Mouse (Mus musculus) cortical plate, adult 2 months (tissue): ENCODE measurements at regions not wholly inside any gene's neighbourhood (a gene's known extent, or its start where the extent isn't known, plus 50 kb on each side); places are given as distances from the start of the nearest gene placed in this dataset.

ENCODE experiments used
- CTCF ChIP-seq: fragments of 200-500 bp; IDR thresholded peaks from 2 replicates; pipeline ENCODE4 v1.5.1; 2011; ENCODE audit warnings: mild to moderate bottlenecking, control low read depth, low read length; ENCODE audit not compliant: insufficient read depth; ENCODE audit errors: extremely low read depth
- POLR2A ChIP-seq: fragments of 200-500 bp; IDR thresholded peaks from 2 replicates; pipeline ENCODE4 v1.6.1; 2011; ENCODE audit warnings: mild to moderate bottlenecking, low read length, control low read depth; ENCODE audit not compliant: insufficient read depth; ENCODE audit errors: extremely low read depth

DNA sequence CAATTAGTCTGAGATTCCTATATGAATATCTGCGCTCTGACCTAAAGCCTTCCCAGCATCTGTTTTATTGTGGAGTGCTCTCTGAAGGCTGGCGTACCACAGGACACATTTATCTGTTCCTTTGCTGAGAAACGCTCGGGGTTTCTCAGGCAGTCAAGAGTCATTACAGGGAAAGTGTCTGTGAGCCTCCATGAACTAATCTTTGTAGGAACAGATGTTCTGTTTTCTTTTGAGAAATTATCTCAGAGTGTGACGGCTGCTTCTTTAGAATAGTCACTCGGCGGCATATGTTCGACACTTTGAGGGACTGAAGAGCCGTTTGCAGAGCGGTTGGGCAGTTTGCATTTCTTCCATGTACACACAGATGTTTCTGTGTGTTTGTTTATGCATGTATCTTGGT, 255.6 kb downstream of the Ankrd50 start:
- no peak for TF ChIP-seq CTCF
- no peak for TF ChIP-seq POLR2A
